Mouse (Mus musculus) kidney, postnatal 10 days (tissue): ENCODE measurements around the gene Klhdc9.
"Not testable (repeated sequence)": the region's sequence is repeated elsewhere in the genome, so short reads cannot be mapped to it uniquely, and the experiment has no call there.

Experiments
- DNase-seq: peaks from one replicate; pipeline ENCODE4 v3.0.0; 2021; ENCODE audit warnings: mixed read lengths

The Klhdc9 gene

DNA sequence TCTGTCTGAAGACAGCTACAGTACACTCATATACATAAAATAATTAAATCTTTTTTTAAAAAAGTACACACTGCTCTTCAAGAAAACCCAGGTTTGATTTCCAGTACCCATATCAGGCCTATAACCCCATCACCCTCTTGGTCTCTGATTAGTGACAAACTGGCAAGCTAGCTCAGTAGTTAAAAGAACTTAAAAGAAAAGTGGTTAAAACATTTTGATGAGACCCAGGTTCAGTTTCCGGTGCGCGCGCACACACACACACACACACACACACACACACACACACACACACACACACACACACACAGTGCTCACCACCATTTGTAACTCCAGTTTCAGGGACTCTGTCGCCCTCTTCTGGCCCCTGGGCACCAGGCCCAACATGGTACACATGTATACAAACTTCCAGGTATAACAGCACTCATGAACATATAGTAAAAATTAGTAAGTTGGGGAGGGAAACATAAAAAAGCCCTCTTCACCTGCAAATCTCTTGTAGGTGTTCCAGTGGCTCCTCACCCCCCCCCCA, 4.7 kb downstream of the Klhdc9 start:
- peak; percentile 50 for DNase-seq

DNA sequence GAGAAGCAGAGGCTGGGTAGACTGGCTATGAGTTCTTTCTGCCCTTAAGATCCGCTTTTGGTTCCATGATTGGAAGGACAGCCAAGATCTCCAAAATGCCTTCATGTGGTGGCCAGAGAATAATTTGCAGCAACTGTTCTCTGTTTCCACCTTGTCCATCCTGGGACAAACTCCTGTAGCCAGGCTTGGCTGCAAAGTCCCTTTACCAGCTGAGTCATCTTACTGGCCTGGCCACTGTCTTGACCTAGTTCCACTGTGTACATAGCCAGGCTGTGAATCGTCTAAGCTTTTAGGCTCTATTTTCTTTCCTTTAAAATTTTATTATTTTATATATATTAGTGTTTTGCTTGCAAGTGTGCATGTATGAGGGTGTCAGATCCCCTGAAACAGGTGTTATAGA, 11.4 kb downstream of the Klhdc9 start:
- DNase-seq, result no peak

DNA sequence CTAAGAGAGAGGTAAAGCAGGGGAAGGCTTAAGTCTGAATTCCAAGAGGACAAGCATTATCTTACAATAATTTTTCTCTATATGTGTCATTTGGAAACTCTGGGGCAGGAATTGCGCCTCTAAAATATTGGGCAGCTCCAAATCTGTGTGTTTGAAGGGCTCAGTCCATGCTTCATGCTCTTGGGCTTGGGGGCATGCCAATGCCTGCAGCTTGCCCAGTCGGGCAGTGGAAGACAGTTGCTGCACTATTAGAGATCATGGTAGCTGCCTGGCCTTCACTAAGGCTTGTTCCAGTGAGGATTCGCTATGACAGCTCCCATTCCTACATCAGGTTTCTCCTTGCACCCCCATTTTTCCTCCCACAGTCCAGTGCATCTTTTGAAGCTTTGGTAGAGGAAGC, 11.9 kb downstream of the Klhdc9 start:
- DNase-seq, result no peak

DNA sequence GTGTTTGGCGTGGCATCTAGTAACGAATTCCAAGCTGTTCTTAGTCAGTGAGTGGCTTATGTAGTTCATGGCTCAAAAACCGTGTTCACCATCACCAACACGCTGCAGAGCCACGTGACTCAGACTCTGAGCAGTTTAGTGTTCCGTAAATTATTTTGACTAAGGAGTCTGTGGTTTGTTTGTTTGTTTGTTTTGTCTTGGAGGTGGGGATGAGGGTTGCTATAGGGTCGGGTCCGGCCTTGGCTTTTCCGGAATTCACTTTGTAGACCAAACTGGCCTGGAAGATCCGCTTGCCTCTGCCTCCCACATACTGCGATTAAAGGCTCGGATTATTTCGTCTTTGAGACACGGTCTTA, 14.5 kb downstream of the Klhdc9 start:
- DNase-seq, result no peak

DNA sequence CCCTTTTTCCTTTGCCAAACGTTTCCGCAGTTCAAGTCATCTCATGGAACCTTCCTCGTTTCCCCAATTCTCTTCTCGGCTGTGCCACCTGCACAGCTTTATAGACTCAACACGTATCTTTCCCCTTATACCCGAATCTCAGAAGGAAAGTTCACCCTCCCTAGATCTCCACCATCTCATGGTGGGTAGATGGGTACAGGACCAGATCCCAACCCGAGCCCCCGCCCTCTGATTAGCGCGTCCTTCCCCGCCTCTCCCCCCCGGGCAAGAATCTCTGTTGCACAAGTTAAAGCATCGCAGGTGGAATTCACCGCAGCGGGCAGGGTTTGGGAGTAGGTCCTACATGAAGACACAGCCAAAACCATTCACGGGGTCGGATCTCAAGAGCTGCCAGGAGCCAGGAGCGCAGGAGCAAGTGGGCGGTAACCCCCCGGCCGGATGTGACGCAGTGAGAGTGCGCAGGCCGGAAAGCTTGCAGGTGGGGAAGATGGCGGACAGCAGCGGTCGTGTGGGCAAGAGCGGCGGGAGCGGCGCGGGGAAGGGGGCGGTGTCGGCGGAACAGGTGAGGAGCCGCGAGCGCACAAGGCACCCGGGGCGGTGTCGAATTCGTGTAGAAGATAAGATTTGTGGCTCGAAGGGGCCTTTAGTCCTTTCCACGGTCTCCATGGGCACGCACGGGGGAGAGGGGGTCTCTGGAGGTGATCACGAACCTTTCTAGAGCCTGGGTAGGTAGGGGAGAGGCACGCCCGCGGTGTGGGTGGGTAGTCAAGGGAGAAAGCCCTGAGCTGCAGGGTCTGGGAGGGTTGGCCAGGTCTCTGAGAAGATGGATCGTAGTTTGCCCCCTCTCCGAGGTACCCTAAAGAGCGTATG, 15.1 kb downstream of the Klhdc9 start, which contains the start of the genes Nit1 and Pfdn2:
Gene Nit1 (minus strand): TSS at position 422 of the 870 bp plus-strand sequence.
Gene Pfdn2 (plus strand): TSS at position 446 of the 870 bp plus-strand sequence.
- peak; percentile 96 for DNase-seq

DNA sequence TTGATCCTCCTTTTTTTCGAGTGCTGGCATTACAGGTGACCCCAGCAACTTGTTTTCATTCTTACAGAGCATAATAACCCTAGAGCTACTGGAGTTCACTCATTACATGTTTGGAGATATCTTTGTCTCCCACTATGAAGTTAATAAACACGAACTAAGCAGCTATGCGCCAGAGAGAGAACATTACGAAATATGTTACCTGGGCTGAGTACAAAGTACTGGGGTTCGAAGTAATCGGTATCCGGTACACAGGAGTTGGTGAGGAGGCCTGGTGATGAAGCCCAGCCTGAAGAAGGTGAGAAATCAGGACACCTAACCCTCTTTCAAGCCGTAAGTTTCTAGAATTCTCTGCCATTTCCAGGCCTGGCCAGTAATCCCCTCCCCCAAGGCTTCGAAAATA, 15.9 kb downstream of the Klhdc9 start:
- DNase-seq, result no peak

DNA sequence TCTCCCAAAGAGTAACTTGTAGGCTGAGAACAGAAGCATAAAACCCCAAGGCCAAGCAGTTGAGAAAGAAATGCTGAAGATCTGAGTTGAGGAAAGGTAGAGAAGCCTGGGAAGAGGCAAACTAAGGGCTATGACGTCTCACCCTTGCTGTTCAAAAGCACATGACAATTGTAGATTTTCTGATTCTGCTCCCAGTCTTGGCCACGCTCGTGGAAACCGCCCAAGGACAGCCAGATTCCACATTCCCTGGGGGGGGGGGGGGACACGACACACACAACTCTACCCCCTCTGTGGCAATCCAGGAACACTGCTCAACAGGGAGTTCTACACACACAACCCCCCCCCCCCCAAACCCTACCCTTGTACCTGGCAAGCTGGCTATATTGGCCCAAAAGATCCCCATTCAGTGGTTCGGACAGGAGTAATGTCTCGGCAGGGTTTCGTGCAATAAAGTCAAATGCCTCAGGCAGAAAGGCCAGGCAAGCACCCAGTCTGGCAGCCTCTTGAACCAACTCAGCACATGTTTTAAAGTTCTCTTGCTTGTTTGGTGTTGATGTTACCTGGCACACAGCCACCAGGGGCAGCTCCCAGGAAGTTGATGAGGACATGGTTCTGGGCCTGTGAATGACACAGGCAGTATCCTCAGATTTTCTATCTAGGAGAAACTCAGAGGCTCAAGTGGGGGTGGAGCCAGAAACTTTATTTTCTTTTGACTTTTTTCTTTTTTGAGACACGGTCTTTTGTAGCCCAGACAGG, 16.5 kb downstream of the Klhdc9 start:
- DNase-seq, result peak; percentile 75

DNA sequence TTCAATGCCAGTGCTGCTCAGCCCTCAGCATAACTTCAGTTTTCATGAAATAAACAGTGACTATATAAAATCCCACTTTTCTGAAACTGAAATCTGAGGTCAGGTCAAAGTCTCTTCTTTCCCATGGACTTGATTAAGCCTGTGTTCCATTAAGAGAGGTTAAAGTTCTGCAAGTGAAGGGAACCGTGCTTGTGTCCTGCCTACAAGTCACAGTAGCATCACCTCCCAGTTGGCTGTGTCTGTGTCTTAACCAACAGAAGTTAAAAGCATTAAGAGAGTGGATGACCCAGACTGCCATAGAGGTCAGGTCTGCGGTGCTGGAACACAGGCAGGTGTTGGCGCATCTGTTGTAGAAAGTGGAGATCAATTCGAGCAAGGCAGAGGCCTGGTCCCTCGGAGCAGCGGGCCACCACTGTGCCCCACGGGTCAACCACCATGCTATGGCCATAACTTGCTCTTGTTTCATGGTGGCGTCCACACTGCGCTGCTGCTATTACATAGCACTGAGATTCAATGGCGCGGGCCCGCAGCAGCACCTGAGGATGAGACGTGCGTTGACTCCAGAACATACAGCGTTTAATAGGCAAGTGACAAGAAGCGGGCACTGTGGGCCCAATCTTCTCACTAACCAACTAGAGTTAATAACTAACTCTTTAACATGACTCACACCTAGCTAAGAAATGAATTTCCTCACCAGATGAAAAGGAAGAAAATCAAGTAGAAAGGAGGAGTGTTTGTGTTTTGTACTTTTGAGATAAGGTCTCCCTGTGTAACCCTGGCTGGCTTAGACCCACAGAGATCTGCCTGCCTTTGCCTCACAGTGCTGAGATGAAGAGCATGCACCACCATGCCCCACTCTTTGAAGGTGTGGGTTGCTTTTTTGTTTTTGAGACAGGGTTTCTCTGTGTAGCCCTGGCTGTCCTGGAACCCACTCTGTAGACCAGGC, 18.1 kb downstream of the Klhdc9 start:
- no peak for DNase-seq

DNA sequence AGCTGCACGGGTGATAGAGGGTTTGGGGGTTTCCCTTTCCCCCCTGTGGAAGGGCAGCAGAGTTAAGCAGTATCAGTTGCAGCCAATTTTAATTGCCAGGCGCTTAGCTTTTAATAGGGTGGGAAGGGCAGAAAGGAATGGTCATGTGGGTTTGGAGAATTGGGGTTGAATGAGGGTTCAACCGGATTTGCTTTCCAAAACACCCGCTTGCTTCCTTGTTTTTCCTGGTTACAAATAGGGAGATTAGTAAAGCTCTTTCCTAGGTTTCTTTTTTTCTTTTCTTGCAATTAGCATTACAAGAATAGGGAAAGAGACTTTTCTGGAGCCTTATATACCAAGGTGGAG, 30.4 kb downstream of the Klhdc9 start:
- DNase-seq, result no peak

DNA sequence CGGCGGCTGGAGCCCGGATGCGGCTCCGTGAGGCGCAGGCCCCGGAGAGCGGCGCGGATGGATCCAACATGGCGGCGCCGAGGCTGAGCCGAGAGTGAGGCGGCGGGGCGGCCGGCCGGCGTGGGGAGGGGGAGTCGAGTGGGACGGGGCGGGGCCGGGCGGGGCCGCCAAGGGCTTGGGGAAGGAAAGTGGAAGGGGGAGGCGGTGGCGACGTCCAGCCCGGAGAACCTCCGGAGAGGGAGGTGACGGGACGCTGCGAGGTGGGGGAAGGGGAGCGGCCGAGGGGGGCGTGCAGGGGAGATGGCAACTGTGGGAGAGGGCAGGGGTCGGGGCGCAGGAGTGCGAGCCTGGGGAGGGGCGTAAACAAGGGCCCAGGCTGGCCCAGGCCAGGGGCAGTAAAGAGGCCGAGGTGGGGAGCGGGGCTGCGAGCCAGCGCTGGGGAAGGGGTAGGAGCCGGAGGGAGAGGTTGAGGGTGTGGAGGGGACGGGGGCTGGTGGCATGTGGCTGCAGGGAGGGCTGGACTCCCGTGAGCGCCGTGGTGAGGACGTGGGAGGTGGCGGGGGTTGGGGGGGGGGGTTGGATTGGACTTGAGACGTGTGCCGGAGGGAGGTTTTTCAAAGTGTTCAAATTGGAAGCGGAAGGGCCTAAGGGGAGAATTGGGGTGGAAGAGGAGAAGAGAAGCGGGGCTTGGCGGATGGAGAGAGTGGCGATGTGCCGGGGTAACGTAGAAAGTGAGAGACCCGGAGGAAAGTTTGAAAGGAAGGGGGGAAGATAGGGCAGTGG, 31.0 kb downstream of the Klhdc9 start:
- DNase-seq, result peak; percentile 91

DNA sequence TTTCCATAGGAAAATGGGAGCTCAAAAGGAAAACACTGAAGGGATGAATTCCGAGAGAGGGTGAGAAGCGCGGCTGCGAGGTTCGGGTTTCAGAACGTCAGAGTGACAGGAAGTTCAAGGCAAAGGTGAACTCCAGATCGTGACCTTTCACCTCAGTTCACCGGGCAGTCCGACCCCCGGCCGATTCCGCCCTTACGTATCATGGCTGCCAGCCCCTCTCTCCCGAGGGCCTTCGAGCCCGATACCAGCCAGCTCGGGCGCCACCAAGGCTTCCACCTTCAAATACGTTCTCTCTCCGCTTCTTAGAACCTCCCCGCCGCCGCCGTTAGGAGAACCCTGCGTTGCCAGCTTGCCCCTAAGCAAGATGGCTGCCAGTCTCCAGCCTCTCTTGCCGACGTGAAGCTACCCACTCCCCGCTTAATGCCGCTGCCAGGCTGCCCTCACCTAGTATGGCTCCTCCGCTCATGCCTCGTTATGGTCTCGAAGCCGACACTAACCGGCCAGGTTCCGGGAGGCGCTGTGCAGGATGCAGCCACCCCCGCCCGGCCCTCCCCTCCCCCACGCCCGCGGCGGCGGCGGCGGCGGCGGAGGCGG, 31.7 kb downstream of the Klhdc9 start, which contains the start of gene Dedd:
Gene Dedd (plus strand): TSS at position 307 of the 594 bp plus-strand sequence.
- peak; percentile 93 for DNase-seq

DNA sequence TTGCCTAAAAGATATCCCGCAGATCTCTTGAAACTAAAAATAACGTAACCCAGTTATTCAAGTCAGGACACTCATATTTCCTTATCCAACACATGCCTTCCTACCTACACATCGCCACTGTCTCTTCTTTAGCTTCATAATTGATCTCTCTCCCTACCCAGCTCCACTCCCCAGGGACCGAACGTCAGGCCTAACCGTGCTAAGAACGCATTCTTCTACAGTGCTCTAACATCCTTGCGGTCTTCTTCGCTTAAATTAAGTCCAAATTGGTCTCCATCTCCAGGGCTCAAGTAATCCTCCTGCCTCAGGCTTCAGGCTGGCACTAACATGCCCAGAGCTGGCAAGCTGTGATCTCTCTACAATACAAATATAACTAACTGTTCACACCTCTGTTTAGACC, 32.4 kb downstream of the Klhdc9 start:
- no peak for DNase-seq

DNA sequence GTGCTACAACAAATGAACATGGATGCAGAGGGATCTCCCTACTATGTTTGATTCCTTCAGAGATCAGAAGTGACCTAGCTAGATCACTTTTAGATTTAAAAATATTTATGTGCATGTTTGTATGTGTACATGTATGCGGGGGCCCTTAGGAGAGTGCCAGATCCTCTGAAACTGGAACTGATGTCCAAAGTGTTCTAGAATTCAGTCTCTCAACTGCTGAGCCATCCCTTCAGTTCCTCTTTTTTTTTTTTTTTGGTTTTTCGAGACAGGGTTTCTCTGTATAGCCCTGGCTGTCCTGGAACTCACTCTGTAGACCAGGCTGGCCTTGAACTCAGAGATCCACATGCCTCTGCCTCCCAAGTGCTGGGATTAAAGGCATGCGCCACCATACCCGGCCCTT, 34.0 kb downstream of the Klhdc9 start:
- DNase-seq, result not testable (repeated sequence)

DNA sequence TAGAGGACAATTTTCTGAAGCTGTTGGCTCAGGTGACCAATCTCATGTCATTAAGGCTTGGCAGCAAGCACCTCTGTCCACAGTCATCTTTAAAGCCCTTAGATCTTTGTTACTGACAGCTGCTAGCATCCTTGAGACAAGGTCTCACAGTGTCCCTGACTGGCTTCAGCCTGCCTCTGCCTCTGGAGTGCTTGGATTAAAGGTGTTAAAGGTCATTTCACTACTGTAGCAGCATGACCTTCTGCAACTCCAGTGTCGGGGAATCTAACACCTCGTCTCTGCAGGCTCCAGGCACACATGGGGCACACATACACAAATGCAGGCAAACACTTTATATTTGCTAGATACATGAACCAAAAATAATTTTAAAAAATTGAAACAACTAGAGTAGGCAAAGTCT, 35.0 kb downstream of the Klhdc9 start:
- DNase-seq, result no peak

DNA sequence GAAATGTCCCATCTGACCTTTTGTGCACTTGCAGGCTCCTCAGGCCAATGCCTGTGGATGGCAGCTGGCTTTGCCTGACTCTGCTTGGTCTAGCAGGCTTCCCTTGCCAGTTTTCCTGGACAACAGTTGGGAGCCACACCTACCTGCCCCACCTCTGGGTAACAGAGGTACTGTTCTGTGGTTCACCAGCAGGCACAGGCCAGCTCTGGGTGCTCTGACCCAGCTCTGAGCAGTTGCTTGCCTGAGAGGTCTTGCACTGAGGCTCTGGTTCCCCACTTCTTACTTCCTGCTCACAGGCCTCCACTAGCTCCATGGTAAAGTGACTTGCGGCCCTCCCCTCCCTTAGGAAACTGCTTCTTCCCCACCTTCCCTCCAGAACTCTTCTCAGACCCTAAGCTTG, 38.6 kb downstream of the Klhdc9 start:
- DNase-seq, result peak; percentile 48

DNA sequence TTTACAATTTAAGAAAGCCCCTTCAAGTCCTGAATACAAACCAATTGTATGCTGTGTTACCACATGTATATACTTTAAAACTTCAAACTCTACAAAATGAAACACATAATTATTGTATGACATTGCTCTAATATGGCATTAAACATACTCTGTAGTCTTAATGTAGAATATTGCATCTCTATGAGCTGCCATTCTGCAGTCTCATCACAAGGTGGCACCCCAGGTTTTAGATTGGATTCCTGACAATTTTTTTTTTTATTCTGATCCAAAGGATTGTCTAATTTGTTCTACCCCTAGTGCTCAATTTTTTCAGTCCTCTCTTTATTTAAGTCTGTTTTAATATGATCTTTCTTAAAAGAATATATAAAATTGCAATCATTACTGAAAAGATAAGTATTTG, 39.2 kb downstream of the Klhdc9 start:
- no peak for DNase-seq

DNA sequence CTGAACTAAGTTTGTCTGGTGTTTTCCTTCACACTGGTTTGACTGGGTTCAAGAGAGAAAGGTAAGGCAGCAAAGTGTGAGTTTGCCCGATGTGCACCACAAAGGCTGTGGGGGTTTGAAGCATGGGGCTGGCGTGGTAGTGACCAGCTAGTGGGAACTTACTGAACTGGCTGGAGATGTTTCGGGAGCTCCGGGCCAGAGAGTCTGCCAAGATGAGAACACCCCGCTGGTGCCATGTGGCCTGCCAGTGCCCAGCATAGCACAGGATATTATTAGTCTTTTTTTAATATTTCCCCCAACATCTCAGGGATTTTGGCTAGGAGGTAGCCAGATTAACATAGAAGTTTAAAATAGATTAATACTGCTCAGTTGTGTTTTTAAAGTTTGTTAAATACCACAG, 40.4 kb downstream of the Klhdc9 start:
- no peak for DNase-seq

DNA sequence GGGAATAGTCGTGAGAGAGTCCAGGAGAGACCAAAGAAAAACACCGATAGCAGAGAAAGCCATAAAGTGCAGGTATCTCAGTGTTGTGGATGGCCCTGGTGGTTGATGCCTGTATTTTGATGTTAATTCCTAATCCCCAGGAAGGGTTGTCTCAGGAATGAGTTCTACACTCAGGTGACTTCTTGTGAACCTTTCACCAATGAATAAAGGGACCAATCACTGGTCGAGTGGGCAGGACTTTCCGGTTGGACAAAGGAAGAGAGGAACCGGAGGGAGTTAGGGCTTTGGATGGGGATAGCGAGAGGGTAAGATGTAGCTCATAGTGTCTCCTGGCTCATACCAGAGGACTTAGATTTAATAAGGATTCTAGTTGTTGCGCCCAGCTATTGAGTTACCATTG, 40.9 kb downstream of the Klhdc9 start:
- DNase-seq, result peak; percentile 33

DNA sequence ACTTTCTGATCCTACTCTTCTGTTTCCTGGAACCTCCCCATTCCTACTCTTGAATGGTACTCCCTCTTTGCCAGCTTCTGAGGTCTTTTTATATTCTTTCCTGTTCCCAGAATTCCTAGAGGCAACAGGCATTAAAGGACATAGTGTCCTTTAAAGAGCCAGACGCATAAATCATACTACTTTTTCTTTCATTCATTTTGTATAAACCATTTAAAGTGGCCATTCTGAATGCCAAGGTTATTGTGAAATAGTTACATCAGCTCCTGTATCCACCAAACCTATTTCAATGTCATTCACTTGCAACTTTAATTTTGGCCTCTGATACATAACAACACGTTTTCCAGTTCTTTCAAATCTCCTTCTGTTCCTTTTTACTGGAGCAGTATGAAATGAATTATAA, 51.3 kb downstream of the Klhdc9 start:
- no peak for DNase-seq
